Mouse (Mus musculus) limb, embryonic 14.5 days (tissue): ENCODE results near the gene Hdlbp. TPM values are rescaled to one million over a fixed set of nuclear protein-coding genes. Genes with fewer than 3 reads are reported as not detected.
A peak's percentile ranks its signal among the peaks of the same experiment; 100 is the strongest.
"Not testable (repeated sequence)": the region's sequence is repeated elsewhere in the genome, so short reads cannot be mapped to it uniquely, and the experiment has no call there.

Source experiments
- ATAC-seq: fragments of 200-750 bp; cut with Nextera tagmentation; 2 replicates; pipeline ENCODE4 v1.8.0; 2017; ENCODE audit warnings: low read depth, moderate number of reproducible peaks, moderate TSS enrichment; ENCODE audit not compliant: low FRiP score
- DNase-seq: peaks from one replicate; pipeline ENCODE4 v3.0.0-alpha.2; 2015; ENCODE audit warnings: low spot score
- H3K27ac ChIP-seq: fragments of 300-500 bp; sonication (generic); replicated peaks from 2 replicates; pipeline ENCODE4 v1.5.1; 2014; ENCODE audit warnings: low read depth, mild to moderate bottlenecking, low read length, moderate library complexity, mixed read lengths
- H3K27me3 ChIP-seq: fragments of 300-500 bp; sonication (generic); 2 replicates; pipeline ENCODE4 v1.6.1; 2014; ENCODE audit warnings: low read length, mixed read lengths; ENCODE audit not compliant: control insufficient read depth, insufficient read depth
- H3K36me3 ChIP-seq: fragments of 300-500 bp; sonication (generic); 2 replicates; pipeline ENCODE4 v1.6.1; 2014; ENCODE audit warnings: mild to moderate bottlenecking, low read length, moderate library complexity, mixed read lengths; ENCODE audit not compliant: control insufficient read depth, insufficient read depth
- H3K4me1 ChIP-seq: fragments of 300-500 bp; sonication (generic); 2 replicates; pipeline ENCODE4 v1.6.1; 2014; ENCODE audit warnings: antibody characterized with exemption, low read length, mixed read lengths; ENCODE audit not compliant: control insufficient read depth, insufficient read depth
- H3K4me2 ChIP-seq: fragments of 300-500 bp; sonication (generic); replicated peaks from 2 replicates; pipeline ENCODE4 v1.6.1; 2014; ENCODE audit warnings: low read depth, mild to moderate bottlenecking, low read length, moderate library complexity; ENCODE audit not compliant: severe bottlenecking
- H3K4me3 ChIP-seq: fragments of 300-500 bp; sonication (generic); replicated peaks from 2 replicates; pipeline ENCODE4 v1.5.1; 2014; ENCODE audit warnings: low read length
- H3K9ac ChIP-seq: fragments of 300-500 bp; sonication (generic); 2 replicates; pipeline ENCODE4 v1.6.1; 2014; ENCODE audit warnings: mild to moderate bottlenecking, low read depth, low read length, moderate library complexity; ENCODE audit not compliant: severe bottlenecking
- H3K9me3 ChIP-seq: fragments of 300-500 bp; sonication (generic); 2 replicates; pipeline ENCODE4 v1.6.1; 2016; ENCODE audit warnings: low read length; ENCODE audit not compliant: control insufficient read depth
- POLR2A ChIP-seq: fragments of 200-500 bp; IDR thresholded peaks from 2 replicates; pipeline ENCODE4 v1.8.0; 2012; ENCODE audit warnings: inconsistent platforms, mild to moderate bottlenecking, moderate library complexity, borderline replicate concordance; ENCODE audit not compliant: insufficient read depth, insufficient read length; ENCODE audit errors: extremely low read depth
- WGBS: fragments of 180-500 bp; shearing (Covaris S2); extraction: QIAGEN DNeasy Blood & Tissue Kit; methylation state at CpG from one replicate; pipeline ENCODE4 v1.1.7; 2014; 5-methylcytosine and 5-hydroxymethylcytosine counted together
- polyA plus RNA-seq, 2 experiments: library from polyadenylated mRNA; depleted of rRNA in 1 of 2; stranded (reverse) in 1 of 2; unstranded in 1 of 2; fragments of >200 nt; fragmentation: Nextera tagmentation in 1 of 2; extraction: Ambion mirVana in 1 of 2; gene quantifications; 2 replicates each; pipeline versions ENCODE4 v1.2.1 to v1.2.3; 2012 to 2014

Hdlbp gene
- polyA plus RNA-seq, 2 experiments: 180 to 196 TPM

- no peaks in the 10 kb centered on the region for H3K27me3 ChIP-seq
- ATAC-seq (no peak), DNase-seq (no peak)
- TF ChIP-seq POLR2A: no peak
- H3K9ac ChIP-seq: no peak overlapping the region
- H3K4me3 ChIP-seq: no peak overlapping the region
- no peaks in the 10 kb centered on the region for H3K4me1 ChIP-seq
- no peak overlapping the region for H3K27ac ChIP-seq
- no peak overlapping the region for H3K4me2 ChIP-seq
- no peaks in the 10 kb centered on the region for H3K9me3 ChIP-seq
- no peaks in the 10 kb centered on the region; the same call in 1 of the 2 replicates for H3K36me3 ChIP-seq
Observed at GRCm38 (mm10) chr1:93465066-93465465, 13.5 kb downstream of the Hdlbp start.

- Histone ChIP-seq H3K27me3 (no peaks in the 10 kb centered on the region), H3K9ac (no peak overlapping the region), H3K4me1 (no peaks in the 10 kb centered on the region), H3K4me2 (no peak overlapping the region), H3K9me3 (no peaks in the 10 kb centered on the region), H3K4me3 (no peak overlapping the region), H3K27ac (no peak overlapping the region), H3K36me3 (no peaks in the 10 kb centered on the region; the same call in 1 of the 2 replicates)
- WGBS: 49% methylated on average over 3 of the region's 3 CpGs
- no peak for TF ChIP-seq POLR2A
- ATAC-seq (no peak), DNase-seq (no peak)
Observed at GRCm38 (mm10) chr1:93459101-93459500, 19.5 kb downstream of the Hdlbp start.

- 67% methylated on average over 1 of the region's 1 CpGs for WGBS
- Histone ChIP-seq H3K9me3 (no peaks in the 10 kb centered on the region), H3K36me3 (no peaks in the 10 kb centered on the region; the same call in 1 of the 2 replicates), H3K4me3 (no peak overlapping the region), H3K4me1 (no peaks in the 10 kb centered on the region), H3K4me2 (no peak overlapping the region), H3K9ac (no peak overlapping the region), H3K27ac (no peak overlapping the region), H3K27me3 (no peaks in the 10 kb centered on the region)
- DNase-seq (no peak), ATAC-seq (no peak)
- no peak for TF ChIP-seq POLR2A
Observed at GRCm38 (mm10) chr1:93458357-93458756, 20.3 kb downstream of the Hdlbp start.

GRCm38 (mm10) chr1:93453721-93454255 is 24.8 kb downstream of the Hdlbp start:
- no peak for ATAC-seq
- no peaks in the 10 kb centered on the region for H3K9me3 ChIP-seq
- H3K4me3 ChIP-seq: no peak overlapping the region
- TF ChIP-seq POLR2A: no peak
- H3K27me3 ChIP-seq: no peaks in the 10 kb centered on the region
- no peak overlapping the region for H3K27ac ChIP-seq
- no peaks in the 10 kb centered on the region for H3K4me1 ChIP-seq
- no peak overlapping the region for H3K4me2 ChIP-seq
- DNase-seq: no peak
- H3K9ac ChIP-seq: no peak overlapping the region
- no peaks in the 10 kb centered on the region for H3K36me3 ChIP-seq

- 83% methylated on average over 5 of the region's 5 CpGs for WGBS
- not testable (repeated sequence) for H3K9ac ChIP-seq, ATAC-seq, H3K4me3 ChIP-seq, H3K4me2 ChIP-seq, H3K27ac ChIP-seq, H3K36me3 ChIP-seq, H3K9me3 ChIP-seq, DNase-seq, H3K27me3 ChIP-seq, H3K4me1 ChIP-seq
Observed at GRCm38 (mm10) chr1:93450118-93450517, 28.5 kb downstream of the Hdlbp start.

GRCm38 (mm10) chr1:93445822-93446162 is 32.8 kb downstream of the Hdlbp start:
- ATAC-seq (peak; percentile 31), DNase-seq (no peak)
- peaks cover 14% of the 10 kb centered on the region for H3K4me1 ChIP-seq
- H3K9me3 ChIP-seq: no peaks in the 10 kb centered on the region
- 13% methylated on average over 3 of the region's 3 CpGs for WGBS
- H3K36me3 ChIP-seq: peaks cover 21% of the 10 kb centered on the region
- H3K9ac ChIP-seq: peak overlapping the region; percentile 95
- no peak for TF ChIP-seq POLR2A
- peak overlapping the region; percentile 95 for H3K4me3 ChIP-seq
- H3K27me3 ChIP-seq: no peaks in the 10 kb centered on the region
- H3K4me2 ChIP-seq: peak overlapping the region; percentile 54
- H3K27ac ChIP-seq: peak overlapping the region; percentile 97
